Mouse (Mus musculus) MEL (cell line): ENCODE results near the gene Hist1h2be. TPM values are rescaled to one million over a fixed set of nuclear protein-coding genes. Genes with fewer than 3 reads are reported as not detected.
"Not testable (repeated sequence)": the region's sequence is repeated elsewhere in the genome, so short reads cannot be mapped to it uniquely, and the experiment has no call there.

Experiments used
- DNase-seq: peaks from one replicate; pipeline ENCODE4 v3.0.0; 2011; ENCODE audit warnings: low read depth, low spot score
- H3K27ac ChIP-seq: 2 replicates; pipeline ENCODE4 v1.5.1; 2012; ENCODE audit warnings: low read depth, mild to moderate bottlenecking, control low read depth, low read length, moderate library complexity; ENCODE audit not compliant: control insufficient read depth
- H3K27me3 ChIP-seq, 2 experiments: fragments of 150-350 bp in 1 of 2; sonication (generic) in 1 of 2; 2 replicates each; pipeline ENCODE4 v1.6.1; 2012; ENCODE audit warnings: low read length in 2 of 2, mild to moderate bottlenecking in 2 of 2, improper control_type of control experiment in 1 of 2, moderate library complexity in 1 of 2; ENCODE audit not compliant: insufficient read depth in 2 of 2, control insufficient read depth in 1 of 2
- H3K36me3 ChIP-seq, 2 experiments: 2 replicates each; pipeline ENCODE4 v1.6.1; 2012 to 2014; ENCODE audit warnings: low read length in 2 of 2, improper control_type of control experiment in 1 of 2, inconsistent platforms in 1 of 2, mild to moderate bottlenecking in 1 of 2; ENCODE audit not compliant: insufficient read depth in 2 of 2, control insufficient read depth in 1 of 2
- H3K4me1 ChIP-seq, 2 experiments: fragments of 150-350 bp in 1 of 2; sonication (generic) in 1 of 2; 2 replicates each; pipeline ENCODE4 v1.6.1; 2012; ENCODE audit warnings: low read length in 2 of 2, improper control_type of control experiment in 1 of 2, mild to moderate bottlenecking in 1 of 2; ENCODE audit not compliant: insufficient read depth in 2 of 2, control insufficient read depth in 1 of 2
- H3K4me3 ChIP-seq, 2 experiments: fragments of 150-350 bp in 1 of 2; sonication (generic) in 1 of 2; 2 replicates each; pipeline ENCODE4 v1.5.1; 2012; ENCODE audit warnings: low read depth in 2 of 2, low read length in 2 of 2, mild to moderate bottlenecking in 2 of 2, moderate library complexity in 2 of 2, control low read depth in 1 of 2, improper control_type of control experiment in 1 of 2; ENCODE audit not compliant: control insufficient read depth in 1 of 2, insufficient read depth in 1 of 2
- H3K79me2 ChIP-seq: 2 replicates; pipeline ENCODE4 v1.6.1; 2012; ENCODE audit warnings: mild to moderate bottlenecking, low read length, moderate library complexity; ENCODE audit not compliant: control insufficient read depth, poor library complexity, insufficient read depth
- H3K9ac ChIP-seq: 2 replicates; pipeline ENCODE4 v1.6.1; 2012; ENCODE audit warnings: low read depth, mild to moderate bottlenecking, control low read depth, low read length, moderate library complexity; ENCODE audit not compliant: control insufficient read depth, poor library complexity, severe bottlenecking
- H3K9me3 ChIP-seq: fragments of 150-350 bp; sonication (generic); replicated peaks from 2 replicates; pipeline ENCODE4 v1.6.1; 2012; ENCODE audit warnings: mild to moderate bottlenecking, low read length, improper control_type of control experiment, moderate library complexity; ENCODE audit not compliant: insufficient read depth
- POLR2A ChIP-seq, 2 experiments: IDR thresholded peaks; 2 replicates each; pipeline ENCODE4 v1.6.1; 2011 to 2012; ENCODE audit warnings: low read length in 2 of 2, mild to moderate bottlenecking in 2 of 2, control low read depth in 1 of 2, improper control_type of control experiment in 1 of 2, low read depth in 1 of 2, moderate library complexity in 1 of 2; ENCODE audit not compliant: control insufficient read depth in 1 of 2, insufficient read depth in 1 of 2, poor library complexity in 1 of 2
- POLR2AphosphoS5 ChIP-seq: IDR thresholded peaks from 2 replicates; pipeline ENCODE4 v1.6.1; 2012; ENCODE audit warnings: low read depth, borderline replicate concordance, mild to moderate bottlenecking, inconsistent platforms, low read length, moderate library complexity, mixed read lengths
- SIN3A ChIP-seq: IDR thresholded peaks from 2 replicates; pipeline ENCODE4 v1.6.1; 2012; ENCODE audit warnings: low read length, improper control_type of control experiment, inconsistent platforms
- TBP ChIP-seq: IDR thresholded peaks from 2 replicates; pipeline ENCODE4 v1.8.0; 2011; ENCODE audit warnings: low read depth, low read length, improper control_type of control experiment
- UBTF ChIP-seq: IDR thresholded peaks from 2 replicates; pipeline ENCODE4 v1.6.1; 2012; ENCODE audit warnings: low read depth, mild to moderate bottlenecking, inconsistent platforms, low read length, improper control_type of control experiment, moderate library complexity, borderline replicate concordance; ENCODE audit not compliant: insufficient read depth
- USF1 ChIP-seq: IDR thresholded peaks from 2 replicates; pipeline ENCODE4 v1.6.1; 2014; ENCODE audit warnings: low read depth, mild to moderate bottlenecking, inconsistent platforms, low read length, improper control_type of control experiment, moderate library complexity
- polyA plus RNA-seq, 2 experiments: library from polyadenylated mRNA; stranded (reverse) in 1 of 2; unstranded in 1 of 2; fragments of >175 nt in 1 of 2; fragments of >200 nt in 1 of 2; gene quantifications; 2 replicates each; pipeline versions ENCODE4 v1.2.1 to v1.2.4; 2012; ENCODE audit warnings: low replicate concordance in 2 of 2, low read depth in 1 of 2; ENCODE audit not compliant: insufficient read length in 2 of 2, insufficient read depth in 1 of 2, missing spikeins in 1 of 2
- total RNA-seq: library from RNA; depleted of rRNA; stranded (reverse); fragments of 300-350 nt; gene quantifications from 2 replicates; pipeline ENCODE4 v1.2.3, GENCODE M21; 2012

The Hist1h2be gene
- total and polyA plus RNA-seq, 3 experiments: 0.49 to 237 TPM; not detected in 1

GRCm38 (mm10) chr13:23576351-23576881 lies 44.5 kb downstream of the Hist1h2be start:
- peak; percentile 86 for DNase-seq
- H3K4me1 ChIP-seq: peaks cover 0 to 2% of the 10 kb centered on the region in 2 experiments; a peak in 1 of 4 replicates
- H3K27me3 ChIP-seq: no peaks in the 10 kb centered on the region
- peaks cover 0 to 31% of the 10 kb centered on the region in 2 experiments; a peak in 2 of 4 replicates for H3K36me3 ChIP-seq
- H3K79me2 ChIP-seq: peaks cover 6% of the 10 kb centered on the region; the same call in 1 of the 2 replicates
- TF ChIP-seq POLR2A (IDR thresholded peaks at IDR 0.05; ENCODE audit: control insufficient read depth in 1 of 2, insufficient read depth in 1 of 2, low read depth in 1 of 2, low read length in 2 of 2, poor library complexity in 1 of 2) (peak; percentile 52 to 81; a peak in 3 of 4 replicates), SIN3A (no peak)
- H3K27ac ChIP-seq: peak overlapping the region; percentile 86
- H3K9ac ChIP-seq: peak overlapping the region; percentile 73
- H3K9me3 ChIP-seq: no peaks in the 10 kb centered on the region
- peak overlapping the region; percentile 6 to 47 for H3K4me3 ChIP-seq

GRCm38 (mm10) chr13:23575864-23576313 lies 45.0 kb downstream of the Hist1h2be start:
- not testable (repeated sequence) for H3K4me1 ChIP-seq
- DNase-seq: peak; percentile 75

GRCm38 (mm10) chr13:23575271-23575851 lies 45.6 kb downstream of the Hist1h2be start, which contains the start of gene Hist1h3d:
Hist1h3d (plus strand) TSS chr13:23575763.
- Histone ChIP-seq H3K4me3 (peak within 1 kb of the TSS; percentile 14 to 47), H3K4me1 (peaks cover 0 to 2% of the 10 kb centered on the region in 2 experiments; a peak in 1 of 4 replicates), H3K36me3 (peaks cover 0 to 24% of the 10 kb centered on the region in 2 experiments; a peak in 2 of 4 replicates), H3K9ac (peak within 1 kb of the TSS; percentile 77), H3K79me2 (peaks cover 6% of the 10 kb centered on the region; the same call in 1 of the 2 replicates), H3K27me3 (no peaks in the 10 kb centered on the region), H3K27ac (peak within 1 kb of the TSS; percentile 98), H3K9me3 (no peaks in the 10 kb centered on the region)
- peak; percentile 95 for DNase-seq
- TF ChIP-seq TBP (peak; percentile 99), POLR2AphosphoS5 (peak; percentile 96; the same call in 1 of the 2 replicates), POLR2A (IDR thresholded peaks at IDR 0.05; ENCODE audit: control insufficient read depth in 1 of 2, insufficient read depth in 1 of 2, low read depth in 1 of 2, low read length in 2 of 2, poor library complexity in 1 of 2) (peak in 1 of 2 experiments; percentile 93; a peak in 1 of 4 replicates), USF1 (no peak)

More at GRCm38 (mm10) chr13:23575864-23576313, 45.0 kb downstream of the Hist1h2be start:
- H3K27me3 ChIP-seq, H3K79me2 ChIP-seq, H3K9me3 ChIP-seq: not testable (repeated sequence)
- TF ChIP-seq POLR2AphosphoS5 (peak; percentile 93; the same call in 1 of the 2 replicates), UBTF (peak; percentile 90; the same call in 1 of the 2 replicates), POLR2A (IDR thresholded peaks at IDR 0.05; ENCODE audit: control insufficient read depth in 1 of 2, insufficient read depth in 1 of 2, low read depth in 1 of 2, low read length in 2 of 2, poor library complexity in 1 of 2) (peak; percentile 94 to 97; a peak in 3 of 4 replicates)
- H3K9ac ChIP-seq: peak overlapping the region; percentile 73
- peaks cover 0 to 30% of the 10 kb centered on the region in 2 experiments; a peak in 2 of 4 replicates for H3K36me3 ChIP-seq
- peak overlapping the region; percentile 86 for H3K27ac ChIP-seq
- H3K4me3 ChIP-seq: peak overlapping the region; percentile 6 to 47
